Mouse (Mus musculus): ENCODE data around the gene Tubb4b.
A peak's percentile ranks its signal among the peaks of the same experiment; 100 is the strongest.

Gene Tubb4b

DNA sequence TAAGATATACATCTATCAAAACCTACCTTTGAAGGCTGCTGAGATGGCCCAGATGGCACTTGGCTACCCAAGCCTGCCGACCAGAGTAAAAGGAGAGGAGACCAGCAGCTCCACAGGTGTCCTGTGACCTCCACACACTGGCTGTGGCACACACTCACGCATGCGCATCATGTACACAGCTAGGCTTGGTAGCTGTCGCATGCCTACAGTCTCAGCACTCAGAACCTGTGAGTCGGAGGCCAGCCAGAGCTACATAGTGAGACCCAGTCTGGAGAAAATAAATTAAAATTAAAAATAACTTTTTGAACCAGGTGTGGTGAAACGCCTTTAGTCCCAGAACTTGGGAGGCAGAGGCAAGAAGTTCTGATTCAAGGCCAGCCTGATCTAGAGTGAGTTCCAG, 36.7 kb downstream of the Tubb4b start:
- DNase-seq (ENCODE audit: low spot score) = no peak

DNA sequence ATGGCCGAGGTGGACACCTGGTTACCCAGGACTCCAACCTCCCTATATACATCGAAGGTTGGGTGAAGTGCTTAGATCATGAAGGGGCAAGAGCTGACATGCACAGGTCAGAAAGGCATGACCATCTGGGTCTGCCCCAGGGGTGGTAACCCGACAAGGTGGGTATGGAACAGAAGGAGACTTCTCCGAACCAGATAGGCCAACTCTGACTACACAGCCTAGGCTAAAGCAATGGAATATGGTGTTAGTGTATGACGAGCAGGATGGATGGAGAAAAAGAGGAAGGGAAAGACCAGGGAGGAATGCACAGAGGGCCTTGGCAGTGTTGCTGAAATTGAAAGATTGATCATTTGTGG, 37.9 kb downstream of the Tubb4b start:
- no peak for DNase-seq (ENCODE audit: low spot score)

DNA sequence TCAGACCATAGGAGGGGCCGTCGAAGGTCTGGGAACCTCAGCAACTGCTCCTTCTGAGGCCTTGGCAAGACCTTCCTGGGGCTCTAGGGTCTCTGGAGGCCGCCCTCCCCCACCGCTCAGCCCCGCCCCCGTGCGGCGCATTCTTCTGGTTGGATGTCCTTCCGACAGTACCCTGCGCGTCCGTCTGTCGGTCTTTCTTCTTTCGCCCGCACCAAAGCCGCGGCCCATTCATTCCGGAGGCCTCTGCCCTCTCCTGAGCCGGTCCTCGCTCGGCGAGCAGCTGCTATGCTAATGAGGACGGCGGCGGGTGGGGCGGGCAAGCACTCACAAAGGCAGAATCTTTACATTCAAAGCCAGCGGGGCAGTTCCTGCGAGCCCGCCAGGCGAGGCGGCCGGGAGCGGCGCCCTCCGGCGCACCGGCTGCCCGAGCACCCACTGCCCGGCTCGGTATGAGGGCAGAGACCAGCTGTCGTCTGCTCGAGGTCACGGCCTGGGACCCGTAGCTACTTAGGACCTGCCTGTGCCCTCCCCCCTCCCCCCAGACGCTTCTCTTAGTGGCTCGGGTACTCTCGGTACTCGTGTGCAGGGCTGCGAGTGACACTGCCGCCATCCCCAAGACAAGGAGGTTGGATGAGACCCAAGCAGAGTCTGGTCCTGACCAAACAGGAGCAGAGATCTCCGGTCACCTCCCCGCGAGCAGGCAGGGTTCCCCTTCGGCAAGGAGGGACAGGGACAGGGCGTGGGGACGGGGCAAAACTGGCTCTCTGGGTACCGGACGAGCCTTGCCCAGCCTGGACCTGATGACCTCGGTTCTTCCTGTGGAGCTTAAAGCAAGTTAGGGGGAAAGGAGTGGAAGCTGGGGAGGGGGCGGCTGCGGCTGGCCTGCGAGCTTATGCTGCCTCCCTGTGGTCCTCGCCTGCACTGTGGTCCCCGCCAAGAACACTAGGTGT, 38.6 kb downstream of the Tubb4b start:
- peak; percentile 80 for DNase-seq (ENCODE audit: low spot score)

DNA sequence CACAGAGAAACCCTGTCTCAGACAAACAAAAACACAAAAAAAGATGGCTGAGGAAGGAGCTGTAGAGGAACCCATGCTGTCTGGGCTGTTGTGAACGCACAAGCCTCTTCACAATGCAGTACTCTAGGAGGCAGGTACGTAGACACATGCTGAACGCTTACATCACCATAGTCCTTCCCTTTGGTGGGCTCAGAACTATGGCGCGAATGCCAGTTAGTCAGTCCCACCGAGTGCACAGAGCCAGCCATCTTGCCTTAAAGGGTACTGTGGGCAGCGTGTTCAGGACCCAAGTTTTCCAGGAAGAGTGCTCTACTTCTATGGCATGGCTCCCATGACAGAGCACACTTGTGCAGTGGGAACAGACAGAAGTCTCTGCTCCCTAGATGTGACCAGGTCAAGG, 40.0 kb downstream of the Tubb4b start:
- DNase-seq (ENCODE audit: low spot score) = no peak

DNA sequence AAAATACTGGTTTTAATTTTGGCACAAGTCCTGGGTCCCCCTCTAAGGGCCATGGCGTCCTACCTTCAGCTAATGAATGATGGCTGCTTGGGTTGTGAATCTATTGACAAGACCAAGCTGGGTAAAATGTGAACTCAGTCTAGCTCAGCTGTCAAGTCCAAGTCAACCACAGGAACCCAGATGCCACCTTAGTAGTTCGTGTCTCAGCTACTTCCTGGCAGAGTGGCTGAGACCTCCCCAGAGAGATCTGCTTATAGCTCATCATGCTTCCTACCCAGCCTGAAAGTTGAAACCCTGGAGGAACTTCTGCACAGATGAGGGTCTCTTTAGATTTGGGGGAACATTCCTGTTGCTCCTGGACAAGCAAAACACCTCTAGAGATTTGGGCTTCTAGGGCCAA, 41.2 kb downstream of the Tubb4b start:
- no peak for DNase-seq (ENCODE audit: low spot score)

DNA sequence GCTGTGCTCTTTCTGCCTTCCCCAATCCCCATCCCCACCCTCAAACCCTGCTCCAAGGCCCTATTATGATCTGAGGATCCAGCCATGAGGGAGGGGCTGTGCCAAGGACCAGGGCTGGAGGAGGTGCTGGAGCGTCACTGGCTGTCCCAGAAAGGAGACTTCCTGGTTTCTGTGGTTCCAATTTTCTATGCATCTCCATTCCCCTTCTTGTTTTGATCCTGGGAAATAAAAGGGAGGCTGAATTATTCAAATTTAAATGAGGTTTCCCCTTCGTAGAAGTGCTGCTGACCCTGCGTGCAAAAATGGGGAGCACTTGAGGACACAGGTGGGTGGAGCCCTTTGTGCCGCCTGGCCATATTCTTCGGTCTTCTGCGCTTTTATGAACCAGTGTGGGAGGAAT, 41.8 kb downstream of the Tubb4b start:
- DNase-seq (ENCODE audit: low spot score) = no peak

DNA sequence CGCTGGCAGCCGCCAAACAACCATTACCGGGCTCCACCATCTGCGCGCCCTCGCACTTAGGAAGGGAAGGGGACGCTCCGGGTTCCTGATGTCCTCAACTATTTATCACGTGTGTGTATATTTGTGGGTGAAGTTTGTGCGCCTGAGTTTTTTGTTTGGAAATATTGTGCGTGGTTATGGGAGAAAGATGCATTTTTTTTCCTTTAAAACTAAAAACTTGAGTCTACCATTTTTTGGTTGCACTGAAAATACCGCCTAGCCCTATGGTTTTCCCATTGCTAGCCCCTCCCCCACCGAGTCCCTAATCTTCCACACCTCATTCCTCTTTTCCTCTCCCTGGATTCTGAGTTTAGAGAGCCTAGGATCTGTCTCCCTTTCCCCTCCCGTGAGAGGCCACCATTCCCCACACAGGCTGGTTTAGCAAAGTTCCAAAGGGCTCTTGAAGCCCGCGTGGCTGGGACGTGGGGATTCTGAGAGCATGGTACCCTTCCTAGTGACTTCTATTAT, 42.6 kb downstream of the Tubb4b start:
- no peak for DNase-seq (ENCODE audit: low spot score)

DNA sequence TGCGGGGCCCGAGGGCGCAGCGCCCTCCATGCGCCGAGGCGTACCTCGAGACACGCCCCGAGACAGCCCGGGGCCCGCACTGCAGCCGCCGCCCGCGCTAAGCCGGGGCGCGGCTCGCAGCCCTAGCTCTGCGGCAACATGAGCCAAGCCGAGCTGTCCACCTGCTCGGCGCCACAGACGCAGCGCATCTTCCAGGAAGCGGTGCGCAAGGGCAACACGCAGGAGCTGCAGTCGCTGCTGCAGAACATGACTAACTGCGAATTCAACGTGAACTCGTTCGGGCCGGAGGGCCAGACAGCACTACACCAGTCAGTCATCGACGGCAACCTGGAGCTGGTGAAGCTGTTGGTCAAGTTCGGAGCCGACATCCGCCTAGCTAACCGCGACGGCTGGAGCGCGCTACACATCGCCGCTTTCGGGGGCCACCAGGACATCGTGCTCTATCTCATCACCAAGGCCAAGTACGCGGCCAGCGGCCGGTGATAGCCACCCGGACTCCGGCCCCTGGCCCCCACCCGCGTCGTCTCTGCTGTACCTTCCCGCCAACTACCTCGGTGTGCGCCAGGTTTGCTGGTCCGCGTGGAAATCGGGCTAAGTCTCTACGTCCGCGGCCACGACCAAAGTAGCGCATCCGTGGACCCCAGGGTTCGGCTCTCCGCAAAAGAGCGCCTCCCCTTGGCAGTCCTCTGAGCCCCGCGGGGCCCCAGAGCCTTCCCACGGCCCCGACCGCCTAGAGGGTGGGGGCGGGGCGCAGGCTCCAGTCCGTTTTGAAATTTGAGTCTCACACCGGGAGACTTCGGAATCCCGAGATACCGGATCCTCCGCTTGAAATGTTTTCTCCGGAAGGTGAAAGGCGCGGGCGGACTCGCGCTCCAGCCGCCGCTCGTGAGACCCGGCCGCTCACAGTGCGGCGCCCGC, 43.3 kb downstream of the Tubb4b start:
- peak; percentile 59 for DNase-seq (ENCODE audit: low spot score)

DNA sequence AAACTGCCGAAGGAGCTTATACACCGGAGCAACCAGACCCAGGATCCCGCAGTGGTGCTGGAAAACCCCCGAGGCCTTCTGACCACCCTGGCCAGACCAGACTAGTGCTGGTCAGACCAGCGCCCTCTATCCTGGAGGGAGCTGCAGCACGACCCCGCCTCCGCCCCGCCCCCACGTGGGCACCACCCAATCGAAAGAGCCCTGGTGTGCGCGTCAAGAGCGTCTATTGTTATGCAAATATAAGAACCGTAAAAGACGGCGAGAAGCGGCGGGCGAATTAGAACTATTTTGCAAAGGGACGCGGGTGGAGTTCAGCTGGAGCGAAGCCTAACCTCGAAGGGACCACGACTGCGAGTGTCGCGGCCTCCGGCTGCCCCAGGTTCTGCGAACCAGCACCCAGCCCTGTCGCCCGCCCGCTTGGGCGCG, 44.0 kb downstream of the Tubb4b start, which contains the start of gene Nrarp:
Gene Nrarp, plus strand, starts transcription at position 281 of the 426 bp plus-strand sequence.
- DNase-seq (ENCODE audit: low spot score) = peak; percentile 96

DNA sequence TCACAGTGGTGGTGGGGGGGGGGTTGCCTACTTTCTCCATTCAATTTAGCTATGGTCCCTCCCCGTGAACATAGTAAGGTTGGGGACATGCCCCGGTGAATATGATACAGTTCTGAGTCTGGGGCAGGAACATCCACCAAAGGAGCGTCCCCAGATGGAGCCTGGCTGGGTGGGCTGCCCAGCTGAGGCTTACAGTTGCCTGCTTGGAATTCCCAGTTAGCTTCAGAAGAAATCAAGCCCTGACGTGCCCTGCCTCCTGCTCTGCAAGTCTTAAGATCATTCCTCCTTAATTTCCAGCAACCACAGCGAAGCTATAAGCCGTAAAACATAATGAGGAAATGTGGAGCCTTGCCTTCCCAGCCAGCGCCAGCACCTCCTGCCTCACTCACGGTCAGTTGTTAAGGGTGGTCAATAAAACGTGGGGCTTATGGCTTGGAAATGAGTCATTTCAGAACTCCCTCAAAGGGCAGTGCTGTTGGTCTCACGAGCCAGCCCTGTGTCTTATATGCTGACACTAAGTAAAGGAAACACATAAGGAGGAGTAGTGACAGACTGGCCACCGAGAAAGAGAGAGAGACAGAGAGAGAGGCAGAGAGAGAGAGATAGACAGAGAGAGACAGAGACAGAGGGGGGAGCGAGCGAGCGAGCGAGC, 44.8 kb downstream of the Tubb4b start:
- no peak for DNase-seq (ENCODE audit: low spot score)

DNA sequence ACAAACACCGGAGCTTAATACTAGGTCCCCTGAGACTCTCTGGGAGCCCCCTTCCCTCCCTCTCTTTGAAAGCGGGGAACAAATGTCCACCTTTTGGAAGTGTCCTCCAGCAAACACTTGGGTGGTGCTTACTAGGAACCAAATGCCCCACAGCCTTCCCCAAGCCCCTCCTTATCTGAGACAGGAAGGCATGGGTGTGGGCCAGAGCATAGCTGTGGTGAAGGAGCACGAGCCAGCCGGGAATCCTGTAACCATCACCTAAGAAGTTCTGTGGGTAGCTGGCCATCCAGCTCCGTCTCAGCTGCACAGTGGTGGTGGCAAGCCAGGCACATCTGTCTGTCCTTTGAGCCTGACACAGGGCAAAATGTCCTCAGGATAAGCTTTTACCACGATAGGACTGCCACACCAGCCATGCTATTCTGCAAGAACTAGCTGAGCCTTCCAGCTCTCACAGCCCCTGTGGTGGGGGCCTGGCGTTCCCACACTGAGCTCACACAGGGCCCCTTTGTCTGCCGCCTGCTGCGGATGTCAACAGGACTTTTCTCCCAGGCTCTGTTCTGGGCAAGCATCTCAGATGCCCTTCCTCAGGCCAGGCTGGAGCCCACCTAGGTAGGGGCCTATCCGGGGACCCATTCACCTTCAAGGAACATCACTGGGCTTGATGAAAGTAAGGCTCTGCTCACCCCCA, 46.1 kb downstream of the Tubb4b start:
- DNase-seq (ENCODE audit: low spot score) = no peak

DNA sequence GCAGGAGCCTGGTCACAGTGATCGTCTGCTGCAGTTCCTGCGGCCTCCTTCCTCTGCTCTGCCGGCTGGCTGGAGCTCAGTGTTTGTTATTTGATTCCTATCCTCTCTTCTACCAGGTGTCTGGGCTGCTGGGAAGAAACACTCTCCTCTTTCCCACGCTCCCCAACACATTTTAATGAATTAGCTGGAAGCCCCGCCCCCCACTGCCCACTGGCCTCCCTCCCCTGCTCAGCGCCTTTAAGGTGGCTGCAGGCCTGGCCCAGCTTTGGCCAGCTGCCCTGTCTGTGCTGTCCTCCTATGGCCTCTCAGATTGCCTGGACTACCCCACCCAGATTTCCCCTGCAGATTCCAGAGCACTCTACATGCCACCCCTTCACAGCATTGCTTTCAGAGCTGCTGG, 46.8 kb downstream of the Tubb4b start:
- DNase-seq (ENCODE audit: low spot score) = peak; percentile 42

DNA sequence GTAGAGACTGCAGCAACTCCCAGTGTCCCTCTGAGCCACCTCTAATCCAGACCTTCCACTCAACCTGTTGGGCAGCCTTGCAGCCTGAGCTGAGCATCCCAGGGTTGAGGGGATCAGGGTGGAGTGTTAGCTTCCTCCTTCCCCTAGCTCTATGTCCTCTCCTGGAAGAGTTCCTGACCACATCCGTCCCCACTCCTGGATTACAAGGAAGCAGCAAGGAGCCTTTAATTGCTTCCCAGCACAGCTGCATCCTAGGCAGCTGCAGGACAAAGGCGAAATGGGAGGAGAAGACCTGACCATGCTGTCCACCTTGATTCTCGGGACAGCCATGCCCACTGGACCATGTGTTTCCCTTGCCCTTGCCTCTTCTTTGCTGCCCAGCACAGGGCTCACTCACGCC, 47.4 kb downstream of the Tubb4b start:
- DNase-seq (ENCODE audit: low spot score) = no peak

DNA sequence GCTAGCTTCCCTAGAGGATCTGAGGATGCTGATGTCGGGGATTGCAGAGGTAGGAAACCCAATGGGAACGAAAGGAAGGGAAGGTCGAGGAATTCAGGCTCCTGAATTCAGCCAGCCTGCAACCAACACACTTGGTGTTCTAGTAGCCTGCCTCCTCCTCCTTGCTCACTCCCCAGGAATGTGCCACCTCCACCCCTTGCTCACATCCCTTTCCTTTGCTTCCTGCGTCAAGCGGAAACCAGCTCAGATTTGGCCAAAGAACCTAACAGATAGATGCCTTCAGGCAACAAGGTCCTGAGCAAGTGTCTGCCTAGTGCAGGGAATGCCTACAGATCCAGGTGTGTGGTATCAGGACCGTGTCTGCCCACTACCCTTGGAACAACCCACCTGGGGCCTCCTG, 47.9 kb downstream of the Tubb4b start:
- DNase-seq (ENCODE audit: low spot score) = no peak

DNA sequence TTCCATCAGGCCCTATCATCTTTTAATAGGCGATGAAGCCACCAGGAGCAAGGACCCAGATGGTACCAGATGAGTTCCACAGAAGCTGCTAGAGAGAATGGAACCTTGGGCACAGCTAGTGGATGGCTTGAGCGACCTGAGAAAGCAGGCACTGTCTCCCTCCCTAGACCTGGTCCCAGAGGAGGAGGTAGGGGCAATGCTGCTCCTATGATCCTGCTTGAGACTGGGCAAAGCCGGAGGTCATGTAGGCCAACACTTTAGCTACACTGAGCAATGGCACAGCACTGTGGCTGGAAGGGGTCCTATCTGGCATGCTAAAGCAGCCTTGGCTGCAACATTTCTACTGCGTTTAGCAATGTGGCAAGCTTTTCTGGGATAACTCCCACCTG, 48.8 kb downstream of the Tubb4b start:
- no peak for DNase-seq (ENCODE audit: low spot score)

DNA sequence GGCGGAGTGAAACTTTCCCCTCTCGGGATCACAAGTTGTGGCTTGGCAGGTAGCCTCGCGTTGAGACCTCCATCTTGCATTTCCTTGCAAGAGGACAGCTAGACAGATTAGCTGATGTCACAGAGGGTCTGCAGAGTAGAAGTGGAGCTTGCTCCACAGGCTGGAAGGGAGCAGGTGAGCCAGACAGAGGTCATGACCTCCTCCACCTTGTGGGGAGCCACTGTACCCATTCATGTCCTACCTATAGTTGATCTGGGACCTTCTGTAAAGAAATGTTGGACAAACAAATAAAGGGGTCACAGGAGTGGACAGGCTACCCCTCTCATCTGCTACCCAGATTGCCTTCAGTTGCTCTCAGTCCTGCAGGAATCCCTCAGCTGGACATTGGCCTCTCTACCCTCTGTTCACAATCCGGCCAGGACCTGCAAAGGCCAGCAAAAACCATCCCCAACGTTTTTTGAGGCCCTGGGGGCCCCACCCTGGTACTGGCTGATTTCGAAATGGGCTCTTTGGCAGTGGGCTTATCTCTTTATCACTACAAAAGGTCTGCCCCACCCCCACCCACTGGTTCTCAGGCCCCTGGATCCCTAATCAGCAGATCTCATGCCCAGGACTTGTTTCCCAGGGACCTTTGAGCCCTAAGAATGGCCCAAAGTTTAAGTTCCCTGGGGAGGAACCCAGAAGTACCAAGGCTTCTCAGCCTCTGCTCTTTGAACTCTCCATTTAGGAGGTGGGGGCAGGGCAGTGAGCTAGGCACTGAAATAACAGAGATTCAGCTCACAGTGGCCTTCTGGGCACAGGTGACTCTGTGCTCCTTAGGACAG, 49.4 kb downstream of the Tubb4b start:
- DNase-seq (ENCODE audit: low spot score) = peak; percentile 93

DNA sequence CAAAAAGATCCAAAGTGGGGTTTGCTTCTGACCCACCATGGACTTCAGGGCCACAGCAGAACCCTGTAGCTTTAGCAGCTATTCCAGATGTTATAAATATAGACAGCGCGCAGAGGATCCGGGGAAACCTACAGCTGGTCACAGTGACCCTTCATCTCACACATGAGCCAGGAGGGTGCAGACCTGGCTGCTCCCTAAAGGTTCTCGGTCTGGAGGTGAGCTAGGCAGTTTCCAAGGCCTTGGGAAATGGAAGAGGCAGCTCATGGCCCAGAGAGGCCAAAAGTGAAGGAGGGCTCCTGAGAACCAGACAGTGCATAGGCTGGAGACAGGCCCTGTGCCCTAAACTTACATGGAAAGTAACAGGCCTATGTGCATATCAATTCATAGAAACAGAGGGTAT, 50.7 kb downstream of the Tubb4b start:
- DNase-seq (ENCODE audit: low spot score) = no peak

DNA sequence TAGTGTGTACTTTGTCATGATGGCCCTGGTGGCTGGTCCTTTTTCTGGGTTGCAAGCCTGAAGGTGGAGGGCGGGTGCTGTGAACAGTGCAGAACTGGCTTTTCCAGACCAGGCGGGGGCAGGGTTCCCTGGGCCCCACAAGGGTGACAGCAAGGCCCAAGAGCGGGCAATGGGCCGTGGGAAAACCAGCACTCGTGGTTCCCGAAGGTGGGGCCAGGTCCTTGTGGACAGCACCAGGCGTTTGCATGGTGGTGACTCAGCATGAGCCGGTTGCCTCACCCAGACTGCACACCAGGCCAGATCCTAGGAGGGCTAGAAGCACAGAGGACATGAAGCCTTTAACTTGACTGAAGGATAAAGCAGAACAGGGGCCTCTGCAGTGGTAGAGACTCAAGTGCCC, 51.9 kb downstream of the Tubb4b start:
- DNase-seq (ENCODE audit: low spot score) = no peak
